Mouse (Mus musculus): Measurements from ENCODE around the gene Crmp1.
A peak's percentile ranks its signal among the peaks of the same experiment; 100 is the strongest.

Gene Crmp1

GRCm38 (mm10) chr5:37240550-37240949 lies 1.2 kb upstream of the Crmp1 start:
- DNase-seq (ENCODE audit: low read depth) = peak; percentile 45

- DNase-seq (ENCODE audit: low read depth) = no peak
Measured at GRCm38 (mm10) chr5:37241224-37241623, 516 bp upstream of the Crmp1 start.

- no peak for DNase-seq (ENCODE audit: low read depth)
Measured at GRCm38 (mm10) chr5:37242360-37243168, 824 bp downstream of the Crmp1 start.

GRCm38 (mm10) chr5:37243169-37243886 lies 1.6 kb downstream of the Crmp1 start:
- peak; percentile 82 for DNase-seq (ENCODE audit: low read depth)

GRCm38 (mm10) chr5:37244161-37244560 lies 2.4 kb downstream of the Crmp1 start:
- no peak for DNase-seq (ENCODE audit: low read depth)

- no peak for DNase-seq (ENCODE audit: low read depth)
Measured at GRCm38 (mm10) chr5:37244666-37245242, 3.0 kb downstream of the Crmp1 start.

- DNase-seq (ENCODE audit: low read depth) = no peak
Measured at GRCm38 (mm10) chr5:37245651-37246050, 3.9 kb downstream of the Crmp1 start.

GRCm38 (mm10) chr5:37246138-37246910 lies 4.6 kb downstream of the Crmp1 start:
- DNase-seq (ENCODE audit: low read depth) = no peak

- no peak for DNase-seq (ENCODE audit: low read depth)
Measured at GRCm38 (mm10) chr5:37247456-37247855, 5.7 kb downstream of the Crmp1 start.

- DNase-seq (ENCODE audit: low read depth) = no peak
Measured at GRCm38 (mm10) chr5:37248870-37249269, 7.1 kb downstream of the Crmp1 start.

GRCm38 (mm10) chr5:37251596-37251995 lies 9.9 kb downstream of the Crmp1 start:
- DNase-seq (ENCODE audit: low read depth) = no peak

- DNase-seq (ENCODE audit: low read depth) = peak; percentile 35
Measured at GRCm38 (mm10) chr5:37252101-37252804, 10.5 kb downstream of the Crmp1 start.

- no peak for DNase-seq (ENCODE audit: low read depth)
Measured at GRCm38 (mm10) chr5:37254523-37254922, 12.8 kb downstream of the Crmp1 start.

- DNase-seq (ENCODE audit: low read depth) = no peak
Measured at GRCm38 (mm10) chr5:37256823-37257222, 15.1 kb downstream of the Crmp1 start.

GRCm38 (mm10) chr5:37257243-37257642 lies 15.5 kb downstream of the Crmp1 start:
- peak; percentile 70 for DNase-seq (ENCODE audit: low read depth)

GRCm38 (mm10) chr5:37261734-37262133 lies 20.0 kb downstream of the Crmp1 start:
- DNase-seq (ENCODE audit: low read depth) = no peak

GRCm38 (mm10) chr5:37263816-37264215 lies 22.1 kb downstream of the Crmp1 start:
- DNase-seq (ENCODE audit: low read depth) = peak; percentile 50

- DNase-seq (ENCODE audit: low read depth) = no peak
Measured at GRCm38 (mm10) chr5:37281021-37281420, 39.3 kb downstream of the Crmp1 start.

GRCm38 (mm10) chr5:37288374-37288773 lies 46.6 kb downstream of the Crmp1 start:
- DNase-seq (ENCODE audit: low read depth) = peak; percentile 77

GRCm38 (mm10) chr5:37289236-37289635 lies 47.5 kb downstream of the Crmp1 start:
- peak; percentile 74 for DNase-seq (ENCODE audit: low read depth)

GRCm38 (mm10) chr5:37290983-37291382 lies 49.2 kb downstream of the Crmp1 start:
- DNase-seq (ENCODE audit: low read depth) = peak; percentile 22

- DNase-seq (ENCODE audit: low read depth) = no peak
Measured at GRCm38 (mm10) chr5:37296717-37297116, 55.0 kb downstream of the Crmp1 start.

All from NIH3T3 (cell line).